Mouse (Mus musculus): ENCODE data around the gene Cox4i2.

DNA sequence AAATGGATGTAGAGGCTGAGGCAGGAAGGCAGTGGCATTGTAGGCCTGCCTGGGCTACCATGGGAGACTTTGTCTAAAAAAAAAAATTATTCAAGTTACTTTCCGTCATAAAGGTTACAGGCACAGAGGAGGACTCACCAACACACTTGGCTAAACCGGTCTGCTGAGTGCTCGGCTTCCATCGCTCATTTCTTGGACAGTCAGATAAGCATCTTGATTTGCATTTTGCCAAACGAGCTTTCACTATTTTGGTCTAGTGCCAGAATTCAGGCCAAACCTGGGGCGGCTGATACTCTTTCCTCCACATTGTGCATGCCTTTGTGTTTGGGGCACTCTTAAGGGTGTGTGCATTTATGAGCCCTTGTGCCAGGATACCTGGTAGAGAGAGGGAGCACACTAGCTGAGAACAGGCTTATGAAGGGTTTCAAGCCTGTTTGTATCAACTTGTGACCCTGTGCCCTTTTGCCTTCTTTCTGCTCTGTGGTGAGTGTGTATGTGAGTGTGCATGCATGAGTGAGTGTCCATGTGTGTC lies 37.7 kb upstream of the Cox4i2 start:
- TF ChIP-seq CTCF (IDR thresholded peaks at IDR 0.05; ENCODE audit: extremely low read depth, insufficient read depth, low read length) (no peak), POLR2A (IDR thresholded peaks at IDR 0.05; ENCODE audit: extremely low read depth, insufficient read depth, low read length) (no peak)
